Mouse (Mus musculus) megakaryocyte, embryonic 14.5 days (primary cell): ENCODE results near the gene Ranbp9.

Experiments
- FLI1 ChIP-seq: IDR thresholded peaks from 2 replicates; pipeline ENCODE4 v1.6.1; 2012; ENCODE audit warnings: low read length, inconsistent platforms, mixed read lengths
- GATA1 ChIP-seq: IDR thresholded peaks from 3 replicates; pipeline ENCODE4 v1.6.1; 2012; ENCODE audit warnings: mixed read lengths, low read length, inconsistent platforms, borderline replicate concordance

GRCm38 (mm10) chr13:43469607-43470006 lies 11.5 kb downstream of the Ranbp9 start:
- TF ChIP-seq FLI1: no peak
- TF ChIP-seq GATA1: no peak
